In the genomic region with DNA sequence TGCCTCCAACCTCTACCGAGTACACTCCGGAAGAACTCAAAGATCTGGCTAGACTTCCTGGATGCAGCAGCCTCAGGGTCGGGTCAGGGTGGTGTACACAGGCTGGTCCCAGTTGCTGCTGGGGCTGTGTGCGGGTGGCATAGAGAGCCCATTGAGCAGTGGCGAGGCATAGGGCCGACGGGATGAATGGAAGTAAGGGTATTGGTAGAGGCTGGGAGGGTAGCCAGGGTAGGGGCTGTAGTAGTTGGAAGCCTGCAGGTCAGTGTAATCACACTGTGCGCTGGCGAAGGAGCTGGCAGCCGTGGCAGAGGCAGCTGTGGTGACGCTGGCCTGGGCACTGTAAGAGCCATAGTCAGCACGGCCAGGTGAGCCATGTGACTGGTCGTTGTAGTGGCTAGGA, we compare ENCODE assay signal across 1 mouse cellular context.
TF ChIP-seq lines count a peak whose summit lies in the region.

No protein-coding gene starts in this region.

TF ChIP-seq in CH12.LX, 34 proteins besides CTCF, POLR2A, EP300 and RAD21 (continued from another document):
- no peak for TF ChIP-seq MAX (IDR thresholded peaks at IDR 0.05; ENCODE audit: low read length)
- TF ChIP-seq NRF1 (IDR thresholded peaks at IDR 0.05; ENCODE audit: low read depth, low read length) = no peak
- no peak for TF ChIP-seq MAZ (IDR thresholded peaks at IDR 0.05; ENCODE audit: low read depth, low read length)
- TF ChIP-seq JUN (IDR thresholded peaks at IDR 0.05; ENCODE audit: insufficient read depth, low read depth, low read length) = no peak
- TF ChIP-seq ZKSCAN1 (IDR thresholded peaks at IDR 0.05; ENCODE audit: borderline replicate concordance, low read depth, low read length) = no peak
- TF ChIP-seq MXI1 (IDR thresholded peaks at IDR 0.05; ENCODE audit: low read depth, low read length) = no peak
- TF ChIP-seq CHD1 (IDR thresholded peaks at IDR 0.05; ENCODE audit: low read depth, low read length) = no peak
- no peak for TF ChIP-seq HCFC1 (IDR thresholded peaks at IDR 0.05; ENCODE audit: low read depth, low read length)
- TF ChIP-seq BHLHE40 (IDR thresholded peaks at IDR 0.05; ENCODE audit: low read depth, low read length) = no peak
- TF ChIP-seq PAX5 (IDR thresholded peaks at IDR 0.05; ENCODE audit: low read length) = no peak
- no peak for TF ChIP-seq UBTF (IDR thresholded peaks at IDR 0.05; ENCODE audit: low read depth, low read length)
- no peak for TF ChIP-seq JUND (conservative IDR thresholded peaks at IDR 0.05; ENCODE audit: low read depth, low read length)
- TF ChIP-seq ZNF384 (IDR thresholded peaks at IDR 0.05; ENCODE audit: low read depth, low read length) = no peak
- TF ChIP-seq USF1 (IDR thresholded peaks at IDR 0.05; ENCODE audit: low read depth, low read length) = no peak
- no peak for TF ChIP-seq USF2 (conservative IDR thresholded peaks at IDR 0.05; ENCODE audit: low read depth, low read length)
